Mouse (Mus musculus) MEL (cell line): ENCODE data around the gene Zfp972.
"Not testable (repeated sequence)": the region's sequence is repeated elsewhere in the genome, so short reads cannot be mapped to it uniquely, and the experiment has no call there.

Source experiments
- CHD1 ChIP-seq: IDR thresholded peaks from 2 replicates; pipeline ENCODE4 v1.6.1; 2012; ENCODE audit warnings: low read depth, mild to moderate bottlenecking, inconsistent platforms, low read length, improper control_type of control experiment
- CTCF ChIP-seq, 3 experiments: IDR thresholded peaks in 2 of 3; conservative IDR thresholded peaks in 1 of 3; 2 replicates each; pipeline ENCODE4 v1.5.1; 2011 to 2012; ENCODE audit warnings: low read length in 3 of 3, low read depth in 2 of 3, mild to moderate bottlenecking in 2 of 3, improper control_type of control experiment in 1 of 3, inconsistent platforms in 1 of 3, mixed read lengths in 1 of 3, moderate library complexity in 1 of 3; ENCODE audit not compliant: control insufficient read depth in 1 of 3, insufficient read depth in 1 of 3, poor library complexity in 1 of 3, severe bottlenecking in 1 of 3
- E2F4 ChIP-seq: IDR thresholded peaks from 2 replicates; pipeline ENCODE4 v1.6.1; 2011; ENCODE audit warnings: low read depth, low read length, improper control_type of control experiment, borderline replicate concordance
- EP300 ChIP-seq, 2 experiments: IDR thresholded peaks; 2 replicates each; pipeline ENCODE4 v1.6.1; 2011; ENCODE audit warnings: improper control_type of control experiment in 2 of 2, low read length in 2 of 2, low read depth in 1 of 2, mild to moderate bottlenecking in 1 of 2
- GABPA ChIP-seq: IDR thresholded peaks from 2 replicates; pipeline ENCODE4 v1.6.1; 2012; ENCODE audit warnings: low read depth, mild to moderate bottlenecking, inconsistent platforms, low read length, improper control_type of control experiment, moderate library complexity
- GATA1 ChIP-seq: IDR thresholded peaks from 2 replicates; pipeline ENCODE4 v1.6.1; 2011; ENCODE audit warnings: low read depth, low read length, improper control_type of control experiment
- MAX ChIP-seq: IDR thresholded peaks from 2 replicates; pipeline ENCODE4 v1.6.1; 2011; ENCODE audit warnings: low read length, improper control_type of control experiment
- MYB ChIP-seq: IDR thresholded peaks from 2 replicates; pipeline ENCODE4 v1.6.1; 2011; ENCODE audit warnings: mild to moderate bottlenecking, low read depth, low read length, improper control_type of control experiment
- POLR2A ChIP-seq, 2 experiments: IDR thresholded peaks; 2 replicates each; pipeline ENCODE4 v1.6.1; 2011 to 2012; ENCODE audit warnings: low read length in 2 of 2, mild to moderate bottlenecking in 2 of 2, control low read depth in 1 of 2, improper control_type of control experiment in 1 of 2, low read depth in 1 of 2, moderate library complexity in 1 of 2; ENCODE audit not compliant: control insufficient read depth in 1 of 2, insufficient read depth in 1 of 2, poor library complexity in 1 of 2
- RAD21 ChIP-seq: IDR thresholded peaks from 2 replicates; pipeline ENCODE4 v1.6.1; 2011; ENCODE audit warnings: mild to moderate bottlenecking, low read depth, low read length, improper control_type of control experiment
- TAL1 ChIP-seq: IDR thresholded peaks from 2 replicates; pipeline ENCODE4 v1.6.1; 2012; ENCODE audit warnings: mild to moderate bottlenecking, inconsistent platforms, low read length, moderate library complexity, mixed read lengths
- TCF12 ChIP-seq: IDR thresholded peaks from 2 replicates; pipeline ENCODE4 v1.6.1; 2014; ENCODE audit warnings: low read depth, mild to moderate bottlenecking, inconsistent platforms, low read length, improper control_type of control experiment, moderate library complexity
- USF1 ChIP-seq: IDR thresholded peaks from 2 replicates; pipeline ENCODE4 v1.6.1; 2014; ENCODE audit warnings: low read depth, mild to moderate bottlenecking, inconsistent platforms, low read length, improper control_type of control experiment, moderate library complexity

- TF ChIP-seq CTCF (IDR thresholded peaks at IDR 0.05 in 2 of 3, conservative IDR thresholded peaks at IDR 0.05 in 1 of 3; ENCODE audit: control insufficient read depth in 1 of 3, insufficient read depth in 1 of 3, low read depth in 2 of 3, low read length in 3 of 3, poor library complexity in 1 of 3, severe bottlenecking in 1 of 3); TCF12; GABPA; POLR2A (IDR thresholded peaks at IDR 0.05; ENCODE audit: control insufficient read depth in 1 of 2, insufficient read depth in 1 of 2, low read depth in 1 of 2, low read length in 2 of 2, poor library complexity in 1 of 2); MYB; MAX; CHD1; E2F4; RAD21; EP300 (IDR thresholded peaks at IDR 0.05; ENCODE audit: low read depth in 1 of 2, low read length in 2 of 2); GATA1; USF1; TAL1: not testable (repeated sequence)
Measured at GRCm38 (mm10) chr2:177898171-177898570, 27.2 kb downstream of the Zfp972 start.
